Mouse (Mus musculus) lung, postnatal 0 days (tissue): ENCODE measurements around the gene Ccdc117.

Experiments
- CTCF ChIP-seq: IDR thresholded peaks from 2 replicates; pipeline ENCODE4 v1.5.1; 2016; ENCODE audit warnings: antibody characterized with exemption, mild to moderate bottlenecking
- EP300 ChIP-seq: IDR thresholded peaks from 2 replicates; pipeline ENCODE4 v1.6.1; 2016; ENCODE audit warnings: antibody characterized with exemption, mild to moderate bottlenecking, control low read depth

GRCm38 (mm10) chr11:5521266-5521515 lies 20.8 kb downstream of the Ccdc117 start:
- TF ChIP-seq CTCF, result no peak
- no peak for TF ChIP-seq EP300
